Mouse (Mus musculus) liver, embryonic 14.5 days (tissue): ENCODE measurements around the gene Ptch1. TPM values are rescaled to one million over a fixed set of nuclear protein-coding genes. Genes with fewer than 3 reads are reported as not detected.

Experiments used
- ATAC-seq: fragments of 200-750 bp; cut with Nextera tagmentation; 2 replicates; pipeline ENCODE4 v1.8.0; 2017; ENCODE audit warnings: moderate number of reproducible peaks, mild to moderate bottlenecking, moderate library complexity; ENCODE audit not compliant: insufficient read depth
- DNase-seq, 3 experiments: peaks; one replicate each; pipeline ENCODE4 v3.0.0-alpha.2; 2012 to 2013; ENCODE audit warnings: low read depth in 3 of 3, low spot score in 3 of 3
- H3K27ac ChIP-seq: fragments of 300-500 bp; sonication (generic); 2 replicates; pipeline ENCODE4 v1.5.1; 2014; ENCODE audit warnings: moderate library complexity, mild to moderate bottlenecking, control low read depth, inconsistent platforms
- H3K27me3 ChIP-seq: fragments of 300-500 bp; sonication (generic); 2 replicates; pipeline ENCODE4 v1.6.1; 2014; ENCODE audit warnings: mild to moderate bottlenecking, low read length, moderate library complexity; ENCODE audit not compliant: control insufficient read depth, insufficient read depth
- H3K36me3 ChIP-seq: fragments of 300-500 bp; sonication (generic); replicated peaks from 2 replicates; pipeline ENCODE4 v1.6.1; 2014; ENCODE audit warnings: low read depth; ENCODE audit not compliant: control insufficient read depth, insufficient read depth
- H3K4me1 ChIP-seq, 2 experiments: fragments of 200-500 bp in 1 of 2; fragments of 300-500 bp in 1 of 2; sonication (generic) in 1 of 2; replicated peaks; 2 replicates each; pipeline ENCODE4 v1.6.1; 2012 to 2014; ENCODE audit warnings: antibody characterized with exemption in 1 of 2, inconsistent platforms in 1 of 2, low read length in 1 of 2; ENCODE audit not compliant: control insufficient read depth in 2 of 2, insufficient read depth in 2 of 2
- H3K4me2 ChIP-seq: fragments of 300-500 bp; sonication (generic); 2 replicates; pipeline ENCODE4 v1.6.1; 2014; ENCODE audit warnings: low read depth, mild to moderate bottlenecking, control low read depth, moderate library complexity
- H3K4me3 ChIP-seq, 2 experiments: fragments of 200-500 bp in 1 of 2; fragments of 300-500 bp in 1 of 2; sonication (generic) in 1 of 2; 2 replicates each; pipeline ENCODE4 v1.5.1; 2012 to 2014; ENCODE audit warnings: low read depth in 2 of 2, low read length in 2 of 2, mild to moderate bottlenecking in 2 of 2, control low read depth in 1 of 2, inconsistent platforms in 1 of 2, moderate library complexity in 1 of 2; ENCODE audit not compliant: insufficient read depth in 1 of 2
- H3K9ac ChIP-seq: fragments of 300-500 bp; sonication (generic); replicated peaks from 2 replicates; pipeline ENCODE4 v1.6.1; 2014; ENCODE audit warnings: mild to moderate bottlenecking, control low read depth, moderate library complexity
- H3K9me3 ChIP-seq: fragments of 300-500 bp; sonication (generic); 2 replicates; pipeline ENCODE4 v1.6.1; 2016; ENCODE audit warnings: low read length, mixed read lengths; ENCODE audit not compliant: control insufficient read depth
- CTCF ChIP-seq: IDR thresholded peaks from 2 replicates; pipeline ENCODE4 v1.5.1; 2016; ENCODE audit warnings: antibody characterized with exemption, low read depth, control low read depth
- EP300 ChIP-seq: IDR thresholded peaks from 2 replicates; pipeline ENCODE4 v1.6.1; 2016; ENCODE audit warnings: antibody characterized with exemption, low read depth
- WGBS: fragments of 180-500 bp; shearing (Covaris S2); extraction: QIAGEN DNeasy Blood & Tissue Kit; methylation state at CpG from one replicate; pipeline ENCODE4 v1.1.7; 2014; ENCODE audit not compliant: insufficient replicate concordance; 5-methylcytosine and 5-hydroxymethylcytosine counted together
- polyA plus RNA-seq, 2 experiments: library from polyadenylated mRNA; depleted of rRNA in 1 of 2; stranded (reverse) in 1 of 2; unstranded in 1 of 2; fragments of >200 nt; fragmentation: Nextera tagmentation in 1 of 2; extraction: Ambion mirVana in 1 of 2; gene quantifications; 2 replicates each; pipeline versions ENCODE4 v1.2.1 to v1.2.3; 2012 to 2014

Gene Ptch1
- polyA plus RNA-seq, 2 experiments: 4.2 to 4.3 TPM

- peaks cover 0 to 9% of the 10 kb centered on the region in 2 experiments; a peak in 3 of 4 replicates for H3K4me1 ChIP-seq
- H3K27ac ChIP-seq: peak overlapping the region; percentile 63
- H3K9me3 ChIP-seq: no peaks in the 10 kb centered on the region
- H3K4me2 ChIP-seq: peak overlapping the region; percentile 100
- peaks cover 43% of the 10 kb centered on the region for H3K27me3 ChIP-seq
- H3K36me3 ChIP-seq: no peaks in the 10 kb centered on the region
- DNase-seq (peak; percentile 76 to 80 (median 80)), ATAC-seq (peak; percentile 76)
- under 1% methylated on average over 62 of the region's 62 CpGs for WGBS
- peak overlapping the region; percentile 91 to 97 for H3K4me3 ChIP-seq
- TF ChIP-seq EP300 (no peak), CTCF (no peak)
- H3K9ac ChIP-seq: peak overlapping the region; percentile 70
Observed at GRCm38 (mm10) chr13:63567677-63568293, 5.6 kb downstream of the Ptch1 start.

- H3K27ac ChIP-seq: peak overlapping the region; percentile 81
Observed at GRCm38 (mm10) chr13:63566018-63567015, 7.1 kb downstream of the Ptch1 start.

GRCm38 (mm10) chr13:63565320-63566017, 7.9 kb downstream of the Ptch1 start:
- under 1% methylated on average over 94 of the region's 99 CpGs for WGBS

More at GRCm38 (mm10) chr13:63566018-63567015, 7.1 kb downstream of the Ptch1 start:
- TF ChIP-seq CTCF (no peak), EP300 (no peak)
- Histone ChIP-seq H3K9me3 (no peaks in the 10 kb centered on the region), H3K9ac (peak overlapping the region; percentile 76), H3K27me3 (peaks cover 28% of the 10 kb centered on the region), H3K4me3 (peak overlapping the region; percentile 61 to 91), H3K4me1 (peaks cover 7 to 14% of the 10 kb centered on the region in 2 experiments), H3K36me3 (no peaks in the 10 kb centered on the region), H3K4me2 (peak overlapping the region; percentile 100)
- WGBS: under 1% methylated on average over 46 of the region's 46 CpGs
- ATAC-seq (peak; percentile 27), DNase-seq (peak; percentile 77 to 83 (median 80))

GRCm38 (mm10) chr13:63564626-63565319, 8.6 kb downstream of the Ptch1 start:
- Histone ChIP-seq H3K9me3 (no peaks in the 10 kb centered on the region), H3K36me3 (no peaks in the 10 kb centered on the region), H3K27ac (peak overlapping the region; percentile 81), H3K9ac (peak overlapping the region; percentile 76), H3K4me3 (peak overlapping the region; percentile 61 to 91), H3K4me2 (peak overlapping the region; percentile 100), H3K27me3 (peaks cover 13% of the 10 kb centered on the region), H3K4me1 (peaks cover 18% of the 10 kb centered on the region in 2 experiments)
- TF ChIP-seq CTCF: no peak
- no peak for TF ChIP-seq EP300
- WGBS: under 1% methylated on average over 36 of the region's 36 CpGs
- DNase-seq (peak in 2 of 3 experiments; percentile 47 to 57), ATAC-seq (peak; percentile 38)

More at GRCm38 (mm10) chr13:63565320-63566017, 7.9 kb downstream of the Ptch1 start:
- DNase-seq (peak in 1 of 3 experiments; percentile 12), ATAC-seq (peak; percentile 11; the same call in 1 of the 2 replicates)
- Histone ChIP-seq H3K36me3 (no peaks in the 10 kb centered on the region), H3K27me3 (peaks cover 20% of the 10 kb centered on the region), H3K27ac (peak overlapping the region; percentile 81), H3K9me3 (no peaks in the 10 kb centered on the region), H3K9ac (peak overlapping the region; percentile 76), H3K4me2 (peak overlapping the region; percentile 100), H3K4me1 (peaks cover 12 to 14% of the 10 kb centered on the region in 2 experiments), H3K4me3 (peak overlapping the region; percentile 61 to 91)
- TF ChIP-seq CTCF: no peak
- TF ChIP-seq EP300: no peak
